Mouse (Mus musculus) spleen, embryonic (tissue): ENCODE measurements around the gene Bmyc.
"Not testable (repeated sequence)": the region's sequence is repeated elsewhere in the genome, so short reads cannot be mapped to it uniquely, and the experiment has no call there.

Source experiments
- CTCF ChIA-PET: fragments of 350-600 bp; sonication (Branson Sonifier 250); formaldehyde crosslinking; loops from one replicate; lab custom pipeline; 2022; lab: Charles Lee

The Bmyc gene

GRCm38 (mm10) chr2:25706643-25707481 is at the start of gene Bmyc:
Gene Bmyc, plus strand, starts transcription at chr2:25706739.
- CTCF ChIA-PET: no interaction called here

DNA sequence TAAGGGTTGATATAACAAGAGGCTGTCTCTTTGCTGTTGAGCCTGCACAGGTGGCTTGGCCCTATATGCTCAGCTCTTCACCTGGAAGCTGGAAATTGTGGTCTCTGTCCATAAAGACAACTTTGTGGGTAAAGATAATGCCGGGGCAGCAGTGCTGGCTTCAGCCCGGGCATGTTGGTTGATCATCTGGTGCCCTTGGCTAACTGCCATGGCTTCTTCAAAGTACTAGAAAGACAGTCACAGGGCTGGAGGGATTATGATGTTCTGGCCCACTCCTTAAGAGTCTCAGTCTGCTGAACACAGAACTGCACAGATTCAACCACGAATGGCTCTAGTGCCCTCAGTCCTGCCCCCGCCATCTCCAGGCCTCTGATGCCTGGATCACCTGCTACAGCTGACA is 49.3 kb upstream of the Bmyc start:
- CTCF ChIA-PET: no interaction called here

GRCm38 (mm10) chr2:25657652-25658051 is 48.9 kb upstream of the Bmyc start, which contains the start of gene Lcn5:
Gene Lcn5, plus strand, starts transcription at chr2:25657952.
- CTCF ChIA-PET: no interaction called here

GRCm38 (mm10) chr2:25660279-25660678 is 46.3 kb upstream of the Bmyc start:
- CTCF ChIA-PET: interaction anchor here (0.6 kb wide), 1 partner anchor 423 kb away, joined by 3 read pairs; no protein-coding TSS in a partner anchor

DNA sequence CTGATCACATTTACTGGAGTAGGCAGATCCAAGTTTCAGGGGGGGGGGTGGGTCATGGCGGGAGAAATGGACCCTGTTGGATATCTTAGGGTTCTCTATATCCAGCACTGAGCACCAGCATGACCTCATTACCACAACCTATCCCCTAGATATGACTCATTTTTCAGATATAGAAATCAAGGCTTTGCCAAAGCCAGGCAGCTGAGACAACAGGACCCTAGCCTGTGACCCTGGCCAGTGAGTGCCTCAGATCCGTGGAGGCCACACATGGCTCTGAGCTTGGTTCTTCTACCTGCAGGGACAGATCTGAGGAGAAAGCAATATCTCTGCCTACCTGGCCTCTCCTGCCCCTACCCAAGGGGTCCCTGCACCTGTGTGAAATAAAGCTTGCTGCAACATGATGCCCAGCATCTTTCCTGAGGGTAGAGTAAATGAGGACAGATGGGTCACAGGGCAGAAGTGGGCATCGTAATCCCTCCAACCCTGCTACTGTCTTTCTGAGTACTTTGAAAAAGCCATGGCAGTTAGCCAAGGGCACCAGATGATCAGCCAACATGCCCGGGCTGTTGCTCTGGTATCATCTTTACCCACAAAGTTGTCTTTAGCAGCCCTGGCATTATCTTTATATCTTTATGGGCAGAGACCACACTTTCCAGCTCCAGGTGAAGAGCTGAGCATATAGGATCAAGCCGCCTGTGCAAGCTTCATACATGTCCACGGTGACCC is 45.1 kb upstream of the Bmyc start:
- CTCF ChIA-PET: no interaction called here

DNA sequence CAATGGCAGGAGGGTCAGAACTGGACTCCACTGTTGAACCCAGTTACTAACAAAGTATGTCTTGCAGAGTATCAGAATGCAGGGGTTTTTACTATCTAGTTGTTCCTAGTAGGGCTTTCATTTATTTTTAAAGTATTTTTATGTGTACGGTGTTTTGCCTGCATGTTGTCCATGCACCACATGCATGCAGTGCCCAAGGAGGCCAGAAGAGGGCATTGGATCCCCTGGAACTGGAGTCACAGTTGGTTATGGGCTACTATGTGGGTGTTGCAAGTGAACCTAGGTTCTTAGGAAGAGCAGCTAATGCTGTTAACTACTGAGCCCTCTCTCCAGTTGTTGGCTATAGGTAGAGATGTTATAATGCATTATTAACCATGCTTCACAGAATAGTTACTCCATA is 43.0 kb upstream of the Bmyc start:
- CTCF ChIA-PET: no interaction called here

DNA sequence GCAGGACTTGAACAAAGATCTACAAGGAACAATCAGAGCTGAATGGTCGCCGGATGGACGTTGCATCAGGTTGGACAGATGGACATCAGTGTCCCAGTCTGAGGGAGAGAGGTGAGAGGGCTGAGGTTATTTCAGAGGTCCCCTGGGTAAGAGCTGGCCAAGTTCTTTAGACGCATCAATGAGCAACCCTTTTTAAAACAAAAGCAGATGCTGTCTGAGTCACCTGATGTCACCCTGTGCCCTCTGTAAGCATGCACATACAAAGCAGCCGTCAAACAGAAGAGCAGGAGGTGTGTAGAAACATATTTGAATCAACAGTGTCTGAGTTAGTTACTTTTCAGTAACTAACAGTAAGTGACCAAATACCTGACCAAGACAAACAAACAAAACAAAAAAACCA is 42.4 kb upstream of the Bmyc start:
- CTCF ChIA-PET: no interaction called here

- CTCF ChIA-PET: no interaction called here
These were observed 40.0 kb upstream of the Bmyc start for GRCm38 (mm10) chr2:25666516-25666915.

- CTCF ChIA-PET: no interaction called here
These were observed 30.1 kb upstream of the Bmyc start, which contains the start of gene Lcn6 for GRCm38 (mm10) chr2:25676486-25676885. Gene Lcn6, plus strand, starts transcription at chr2:25676786.

GRCm38 (mm10) chr2:25679559-25679958 is 27.0 kb upstream of the Bmyc start:
- CTCF ChIA-PET: no interaction called here

DNA sequence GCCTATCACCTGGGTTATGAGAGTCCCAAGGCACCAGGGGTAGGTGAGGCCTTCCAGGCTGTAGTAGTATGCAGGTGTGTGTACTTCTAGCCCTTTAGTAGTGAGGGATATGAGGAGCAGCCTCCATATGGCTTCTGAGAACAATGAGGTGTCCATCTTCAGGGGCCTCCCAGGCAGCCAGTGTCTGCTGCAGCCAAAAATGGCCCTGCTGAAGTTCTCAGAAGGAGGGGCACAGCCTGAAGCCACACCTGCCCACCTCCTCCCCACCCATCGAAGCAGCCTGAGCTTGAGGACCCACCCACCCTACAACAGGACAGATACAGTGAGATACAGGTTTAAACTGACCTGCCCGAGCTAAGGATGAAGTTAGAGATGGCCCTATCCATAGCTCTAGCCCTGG is 24.1 kb upstream of the Bmyc start, which contains the start of gene Lcn10:
TSS of gene Lcn10 (plus strand) at position 301 of the 400 bp plus-strand sequence.
- CTCF ChIA-PET: interaction anchor here (0.5 kb wide), 1 partner anchor 43 kb away, joined by 3 read pairs; no protein-coding TSS in a partner anchor

- CTCF ChIA-PET: no interaction called here
These were observed 19.6 kb upstream of the Bmyc start for GRCm38 (mm10) chr2:25686941-25687340.

GRCm38 (mm10) chr2:25694605-25695004 is 11.9 kb upstream of the Bmyc start:
- CTCF ChIA-PET: interaction anchor here (1.2 kb wide), 1 partner anchor 37 kb away, joined by 3 read pairs; no protein-coding TSS in a partner anchor

GRCm38 (mm10) chr2:25696951-25697350 is 9.6 kb upstream of the Bmyc start:
- CTCF ChIA-PET: no interaction called here

- CTCF ChIA-PET: no interaction called here
These were observed 7.8 kb upstream of the Bmyc start for GRCm38 (mm10) chr2:25698696-25699095.

DNA sequence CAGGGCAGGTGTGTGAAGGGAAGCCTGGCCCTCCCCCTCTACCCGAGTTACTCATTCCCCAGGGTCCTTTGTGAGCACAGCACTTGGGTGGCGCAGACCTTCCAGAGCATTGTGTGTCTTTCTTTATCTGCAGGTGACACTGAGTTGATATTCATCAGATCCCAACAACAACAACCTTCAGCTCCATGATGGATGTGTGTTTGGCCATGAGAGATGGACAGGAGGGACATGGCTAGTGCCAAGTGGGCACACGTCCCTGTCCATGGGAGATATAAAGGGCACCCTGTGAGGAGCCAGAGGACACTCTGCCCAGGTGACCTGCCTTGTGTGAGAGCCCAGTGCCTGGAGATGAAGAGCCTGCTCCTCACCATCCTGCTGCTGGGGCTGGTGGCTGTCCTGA is 6.8 kb upstream of the Bmyc start, which contains the start of gene Obp2a:
TSS of gene Obp2a (plus strand) at position 301 of the 400 bp plus-strand sequence.
- CTCF ChIA-PET: not testable (repeated sequence)

GRCm38 (mm10) chr2:25701001-25701400 is 5.5 kb upstream of the Bmyc start:
- CTCF ChIA-PET: no interaction called here

DNA sequence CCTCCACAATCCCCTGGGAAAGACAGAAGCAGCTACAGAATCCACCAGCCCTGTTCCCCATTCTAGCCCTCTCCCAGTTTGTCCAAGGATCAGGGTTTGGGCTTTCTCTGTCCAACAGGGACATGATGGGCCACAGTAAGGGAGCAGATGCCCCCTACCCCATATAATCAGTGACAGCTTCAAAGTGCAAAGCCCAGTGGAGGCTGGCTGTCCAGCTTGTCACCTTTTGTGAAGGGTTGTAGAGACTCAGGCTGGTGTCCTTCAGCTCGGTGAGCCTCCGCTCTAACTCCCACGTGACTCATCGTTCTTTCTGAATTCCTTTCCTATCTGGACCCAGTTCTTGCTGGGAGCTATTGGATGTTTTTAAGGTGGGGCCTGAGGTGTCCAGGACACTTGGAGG is 2.8 kb upstream of the Bmyc start:
- CTCF ChIA-PET: no interaction called here

DNA sequence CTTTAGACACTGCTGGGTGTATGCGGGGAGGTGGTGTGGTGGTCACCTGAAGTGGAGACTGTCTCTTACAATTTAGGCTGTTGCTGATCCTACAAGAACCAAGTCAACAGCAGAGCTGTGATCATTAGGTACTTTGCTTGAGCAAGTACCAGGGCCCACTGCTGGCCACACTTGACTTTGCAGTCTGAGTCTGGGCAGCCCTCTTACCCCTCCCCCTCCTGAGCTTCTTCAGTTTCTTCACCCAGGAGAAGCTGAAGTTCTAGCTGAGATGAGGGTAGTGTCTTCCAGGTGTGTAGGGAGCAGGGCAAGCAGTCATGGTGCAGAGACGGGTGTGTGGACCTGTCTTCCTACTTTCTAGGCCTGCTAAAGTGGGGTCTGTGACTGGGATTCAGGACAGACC is 1.6 kb downstream of the Bmyc start:
- CTCF ChIA-PET: no interaction called here

GRCm38 (mm10) chr2:25709056-25709455 is 2.5 kb downstream of the Bmyc start:
- CTCF ChIA-PET: not testable (repeated sequence)

DNA sequence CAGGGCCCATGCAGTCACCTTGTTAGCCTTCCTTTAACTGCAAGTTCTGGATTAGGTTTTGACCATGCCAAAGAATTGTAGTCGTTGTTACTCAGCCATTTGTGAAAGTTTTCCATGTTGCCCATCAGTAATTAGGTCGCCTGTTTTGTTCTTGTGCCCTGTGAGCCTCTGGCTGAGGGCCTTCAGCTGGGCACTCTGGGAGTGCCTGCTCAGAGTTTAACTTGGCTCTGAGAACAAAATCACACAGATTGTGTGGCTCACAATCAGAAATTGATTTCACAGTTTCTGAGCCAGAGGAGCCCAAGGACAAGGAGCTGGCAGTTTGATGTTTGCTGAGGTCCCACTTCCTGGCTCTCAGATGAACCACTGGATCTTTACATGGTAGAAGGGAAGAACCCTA is 3.3 kb downstream of the Bmyc start:
- CTCF ChIA-PET: not testable (repeated sequence)

GRCm38 (mm10) chr2:25711641-25712040 is 5.1 kb downstream of the Bmyc start:
- CTCF ChIA-PET: not testable (repeated sequence)
